10 mouse cellular contexts compared by ENCODE assay signal in genomic region chr1:177458456-177459389, GRCm38 (mm10). TPM values are rescaled to one million over a fixed set of nuclear protein-coding genes. Genes with fewer than 3 reads are reported as not detected.
DNase-seq lines count a peak whose midpoint lies in the region; ATAC-seq and TF ChIP-seq lines count a peak whose summit lies in the region.
"Had no signal": no experiment of that assay in that cellular context is flagged by ENCODE, and none has a peak within 500 bp of the region (broad histone marks: within the 10 kb centered on the region; RNA-seq: fewer than 3 reads in every experiment).

No protein-coding gene starts in this region.

- no peaks in the 10 kb centered on the region for H3K36me3 ChIP-seq in midbrain, embryonic 12.5 days
- no peaks in the 10 kb centered on the region for H3K36me3 ChIP-seq in midbrain, embryonic 15.5 days (replicated peaks)
- no peaks in the 10 kb centered on the region for H3K36me3 ChIP-seq in forebrain, embryonic 11.5 days (ENCODE audit: control insufficient read depth, insufficient read depth, low read length)
- H3K36me3 ChIP-seq in small intestine, adult 2 months (ENCODE audit: control insufficient read depth, insufficient read depth, low read length): no peaks in the 10 kb centered on the region

- H3K9ac ChIP-seq in midbrain, embryonic 12.5 days (replicated peaks): no peak overlapping the region
- H3K9ac ChIP-seq in midbrain, embryonic 15.5 days: no peak overlapping the region
- H3K9ac ChIP-seq in forebrain, embryonic 11.5 days (ENCODE audit: low read length): no peak overlapping the region

- H3K27me3 ChIP-seq in midbrain, embryonic 12.5 days: no peaks in the 10 kb centered on the region
- H3K27me3 ChIP-seq in midbrain, embryonic 15.5 days (replicated peaks): no peaks in the 10 kb centered on the region
- H3K27me3 ChIP-seq in forebrain, embryonic 11.5 days (ENCODE audit: control insufficient read depth, insufficient read depth, low read length): no peaks in the 10 kb centered on the region
- H3K27me3 ChIP-seq in small intestine, adult 2 months (ENCODE audit: control insufficient read depth, insufficient read depth, low read length): no peaks in the 10 kb centered on the region
- H3K27me3 ChIP-seq: CH12.LX had no signal

- H3K4me3 ChIP-seq in midbrain, embryonic 12.5 days: no peak overlapping the region
- no peak overlapping the region for H3K4me3 ChIP-seq in midbrain, embryonic 15.5 days
- H3K4me3 ChIP-seq in forebrain, embryonic 11.5 days (ENCODE audit: low read depth, low read length): no peak overlapping the region
- peak overlapping the region; percentile 7; the same call in 1 of the 2 replicates for H3K4me3 ChIP-seq in small intestine, adult 2 months (ENCODE audit: low read depth, low read length)

- 0 out of 2 replicates have a peak overlapping the region, but pooled peaks have one; percentile 40 for H3K27ac ChIP-seq in midbrain, embryonic 12.5 days (replicated peaks)
- no peak overlapping the region for H3K27ac ChIP-seq in midbrain, embryonic 15.5 days
- H3K27ac ChIP-seq in forebrain, embryonic 11.5 days (ENCODE audit: low read depth, low read length): peak overlapping the region; percentile 41; the same call in 1 of the 2 replicates
- peak overlapping the region; percentile 36 for H3K27ac ChIP-seq in small intestine, adult 2 months (ENCODE audit: insufficient read depth, low read depth, low read length)
- H3K27ac ChIP-seq: macrophage had no signal

- no peak for TF ChIP-seq CTCF in small intestine, adult 2 months (IDR thresholded peaks at IDR 0.05; ENCODE audit: extremely low read depth, insufficient read length, insufficient replicate concordance, low read depth, low read length)

- 0 out of 2 replicates have a peak overlapping the region, but pooled peaks have one; percentile 4 for H3K4me2 ChIP-seq in midbrain, embryonic 12.5 days (replicated peaks)
- H3K4me2 ChIP-seq in midbrain, embryonic 15.5 days: no peak overlapping the region
- peak overlapping the region; percentile 42; the same call in 1 of the 2 replicates for H3K4me2 ChIP-seq in forebrain, embryonic 11.5 days (ENCODE audit: low read depth, low read length, severe bottlenecking)

- no peak; the same call in 1 of the 2 replicates for ATAC-seq in midbrain, embryonic 12.5 days (ENCODE audit: low FRiP score, low read depth)
- no peak; the same call in 1 of the 2 replicates for ATAC-seq in midbrain, embryonic 15.5 days (replicated peaks)
- peak; percentile 76 for ATAC-seq in forebrain, embryonic 11.5 days (replicated peaks; ENCODE audit: low FRiP score)

- WGBS in midbrain, embryonic 12.5 days: 56% methylated on average over 18 of the region's 18 CpGs
- 60% methylated on average over 18 of the region's 18 CpGs for WGBS in midbrain, embryonic 15.5 days
- 23% methylated on average over 18 of the region's 18 CpGs for WGBS in forebrain, embryonic 11.5 days
- 32% methylated on average over 18 of the region's 18 CpGs for WGBS in small intestine, adult 2 months

- TF ChIP-seq POLR2A in small intestine, adult 2 months (IDR thresholded peaks at IDR 0.05; ENCODE audit: low read depth, low read length): no peak

- peaks cover 24% of the 10 kb centered on the region for H3K4me1 ChIP-seq in midbrain, embryonic 12.5 days
- H3K4me1 ChIP-seq in midbrain, embryonic 15.5 days: no peaks in the 10 kb centered on the region
- H3K4me1 ChIP-seq in forebrain, embryonic 11.5 days (replicated peaks; ENCODE audit: control insufficient read depth, insufficient read depth, low read length): peaks cover 17% of the 10 kb centered on the region
- 0 out of 2 replicates have a peak, but pooled peaks cover 4% of the 10 kb centered on the region for H3K4me1 ChIP-seq in small intestine, adult 2 months (ENCODE audit: control insufficient read depth, insufficient read depth, insufficient read length, low read length)

- DNase-seq in forebrain, embryonic 11.5 days (ENCODE audit: low spot score): peak; percentile 67
- DNase-seq in kidney, adult 8-10 months: peak; percentile 81 to 86
- DNase-seq in thymus, postnatal 36 days: no peak
- DNase-seq in thymus, postnatal 0 days (ENCODE audit: low spot score): no peak
- no peak for DNase-seq in B cell, adult 2 months

- no peaks in the 10 kb centered on the region for H3K9me3 ChIP-seq in midbrain, embryonic 12.5 days
- no peaks in the 10 kb centered on the region for H3K9me3 ChIP-seq in midbrain, embryonic 15.5 days
- no peaks in the 10 kb centered on the region for H3K9me3 ChIP-seq in forebrain, embryonic 11.5 days (ENCODE audit: control insufficient read depth, low read length)

RNA-seq across cellular contexts. Expression of gene Zbtb18, which starts 16.6 kb away (rescaled TPM):
- 11.7 and 11.9 TPM in 2 replicates for polyA plus RNA-seq in midbrain, embryonic 12.5 days (2016; fragmentation: Nextera tagmentation; extraction: Ambion mirVana)
- 7.0 and 9.7 TPM in 2 replicates for polyA plus RNA-seq in midbrain, embryonic 15.5 days (2015; fragmentation: Nextera tagmentation; extraction: Ambion mirVana)
- 5.1 and 6.6 TPM in 2 replicates for polyA plus RNA-seq in forebrain, embryonic 11.5 days (2014; fragmentation: Nextera tagmentation; extraction: Ambion mirVana)
- polyA plus RNA-seq in small intestine, adult 2 months (2012; rRNA removed): 5.6 and 11.4 TPM in 2 replicates
- 5.9 and 7.1 TPM in 2 replicates for polyA plus RNA-seq in thymus, postnatal 0 days (2015; fragmentation: Nextera tagmentation; extraction: Ambion mirVana)

Comparison
In these comparisons a context has a peak if more than half of its experiments do, and no peak if none do; other contexts are left out.
1. DNase-seq: peak in forebrain, embryonic 11.5 days (single experiment) and kidney, adult 8-10 months (2 of 2); none in thymus, postnatal 36 days (0 of 2), thymus, postnatal 0 days (single experiment) and B cell, adult 2 months (0 of 2).